Mouse (Mus musculus) thymus, adult 2 months (tissue): ENCODE measurements around the gene 2310033P09Rik. TPM values are rescaled to one million over a fixed set of nuclear protein-coding genes. Genes with fewer than 3 reads are reported as not detected.

Experiments used
- DNase-seq: peaks from one replicate; pipeline ENCODE4 v3.0.0; 2021
- H3K27ac ChIP-seq: fragments of 200-500 bp; 2 replicates; pipeline ENCODE4 v1.5.1; 2012; ENCODE audit warnings: low read length, control low read depth; ENCODE audit not compliant: control insufficient read depth, insufficient read depth
- H3K27me3 ChIP-seq: fragments of 200-500 bp; 2 replicates; pipeline ENCODE4 v1.6.1; 2012; ENCODE audit warnings: mild to moderate bottlenecking, low read length, moderate library complexity, mixed read lengths; ENCODE audit not compliant: control insufficient read depth, insufficient read depth
- H3K36me3 ChIP-seq: fragments of 200-500 bp; 2 replicates; pipeline ENCODE4 v1.6.1; 2012; ENCODE audit warnings: mild to moderate bottlenecking, low read length, moderate library complexity; ENCODE audit not compliant: control insufficient read depth, insufficient read depth
- H3K4me1 ChIP-seq: fragments of 200-500 bp; replicated peaks from 2 replicates; pipeline ENCODE4 v1.6.1; 2012; ENCODE audit warnings: low read length; ENCODE audit not compliant: control insufficient read depth, insufficient read depth
- H3K4me3 ChIP-seq: fragments of 200-500 bp; 2 replicates; pipeline ENCODE4 v1.5.1; 2012; ENCODE audit warnings: mild to moderate bottlenecking, low read length, control low read depth, moderate library complexity; ENCODE audit not compliant: control insufficient read depth, insufficient read depth
- CTCF ChIP-seq: fragments of 200-500 bp; IDR thresholded peaks from 2 replicates; pipeline ENCODE4 v1.5.1; 2012; ENCODE audit warnings: mild to moderate bottlenecking, control low read depth, low read length, moderate library complexity, borderline replicate concordance; ENCODE audit not compliant: control insufficient read depth, poor library complexity, insufficient read depth; ENCODE audit errors: extremely low read depth
- POLR2A ChIP-seq: fragments of 200-500 bp; IDR thresholded peaks from 2 replicates; pipeline ENCODE4 v1.6.1; 2012; ENCODE audit warnings: mild to moderate bottlenecking, low read length, control low read depth, moderate library complexity; ENCODE audit not compliant: control insufficient read depth, poor library complexity, insufficient read depth; ENCODE audit errors: extremely low read depth
- WGBS: fragments of 180-500 bp; shearing (Covaris S2); methylation state at CpG from one replicate; pipeline ENCODE4 v1.1.7; 2018; 5-methylcytosine and 5-hydroxymethylcytosine counted together
- polyA plus RNA-seq: library from polyadenylated mRNA; depleted of rRNA; stranded (reverse); fragments of >200 nt; gene quantifications from 2 replicates; pipeline ENCODE4 v1.2.3, GENCODE M21; 2012

2310033P09Rik gene
- polyA plus RNA-seq, 1 experiment = 30.5 TPM

DNA sequence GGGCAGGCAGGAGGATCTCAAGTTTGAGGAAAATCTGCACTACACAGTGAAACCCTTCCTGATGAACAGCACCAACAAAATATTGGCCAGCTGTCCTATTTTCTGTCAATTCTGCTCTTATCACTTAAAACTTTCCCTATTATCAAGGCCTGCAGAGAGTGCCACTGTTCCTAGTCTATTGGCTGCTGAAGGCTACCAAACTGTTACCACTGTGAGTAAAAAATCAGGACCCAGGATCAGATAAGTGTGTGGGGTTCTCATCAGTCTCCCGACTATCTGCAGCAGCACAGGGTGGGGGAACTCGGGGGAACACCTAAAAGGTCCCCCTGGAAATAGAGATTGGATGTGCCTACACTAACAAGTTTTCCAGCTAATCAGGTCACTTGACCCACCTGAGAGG, 17.0 kb downstream of the 2310033P09Rik start:
- Histone ChIP-seq H3K4me3 (no peak overlapping the region), H3K27me3 (no peaks in the 10 kb centered on the region), H3K36me3 (no peaks in the 10 kb centered on the region), H3K27ac (no peak overlapping the region), H3K4me1 (peaks cover 24% of the 10 kb centered on the region)
- 71% methylated on average over 2 of the region's 2 CpGs for WGBS
- DNase-seq = no peak
- no peak for TF ChIP-seq POLR2A

DNA sequence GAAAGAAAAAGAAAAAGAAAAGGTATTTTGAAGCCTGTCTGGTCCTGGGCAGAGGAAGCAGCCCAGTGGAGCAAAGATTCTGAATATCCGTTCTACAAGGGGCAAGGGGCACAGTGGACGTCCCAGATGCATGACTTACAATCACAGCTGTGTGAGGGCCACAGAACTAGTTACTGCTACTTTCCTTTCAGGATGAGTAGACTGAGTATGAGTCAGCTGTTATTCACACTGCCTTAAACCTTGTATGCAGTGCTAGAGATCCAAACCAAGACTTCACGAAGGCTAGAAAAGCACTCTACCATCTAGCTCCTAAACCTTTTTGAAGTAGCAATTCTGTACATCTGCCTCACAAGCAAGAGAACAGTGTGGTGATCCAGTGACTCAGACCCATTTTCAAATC, 18.1 kb downstream of the 2310033P09Rik start:
- Histone ChIP-seq H3K27ac (no peak overlapping the region), H3K4me1 (peaks cover 24% of the 10 kb centered on the region), H3K27me3 (no peaks in the 10 kb centered on the region), H3K4me3 (no peak overlapping the region), H3K36me3 (no peaks in the 10 kb centered on the region)
- 49% methylated on average over 3 of the region's 3 CpGs for WGBS
- TF ChIP-seq POLR2A = no peak
- no peak for TF ChIP-seq CTCF
- no peak for DNase-seq

GRCm38 (mm10) chr11:59226787-59227603, 18.9 kb downstream of the 2310033P09Rik start:
- WGBS = 2% methylated on average over 21 of the region's 21 CpGs
- DNase-seq = no peak
- no peak for TF ChIP-seq CTCF
- Histone ChIP-seq H3K4me3 (peak overlapping the region; percentile 78), H3K4me1 (peaks cover 24% of the 10 kb centered on the region), H3K36me3 (no peaks in the 10 kb centered on the region), H3K27ac (no peak overlapping the region), H3K27me3 (no peaks in the 10 kb centered on the region)

DNA sequence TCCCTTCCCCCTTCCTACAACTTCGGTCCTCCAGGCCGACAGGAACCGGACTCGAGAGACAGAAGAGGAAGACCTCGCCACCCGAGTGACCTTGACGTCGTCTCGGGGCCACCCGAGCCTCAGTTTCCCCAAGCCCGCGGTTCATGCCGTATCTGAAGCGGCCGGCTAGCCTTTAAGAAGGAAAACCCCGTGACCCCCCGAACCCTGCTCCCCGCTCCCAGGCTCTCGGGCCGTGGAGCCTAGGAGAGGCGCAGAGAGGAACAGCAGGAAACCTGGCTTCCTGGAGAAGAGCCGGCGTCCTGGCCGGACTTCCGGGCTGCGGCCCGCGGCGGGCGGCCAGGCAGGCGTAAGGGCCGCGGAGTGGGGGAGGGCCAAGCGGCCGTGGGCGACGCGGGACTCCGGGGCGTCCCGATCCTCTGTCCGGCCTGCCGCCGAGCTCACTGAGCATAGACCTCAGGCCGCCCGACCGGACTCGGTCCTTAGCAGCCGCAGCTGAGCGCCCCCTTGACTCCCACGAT, 19.5 kb downstream of the 2310033P09Rik start:
- under 1% methylated on average over 51 of the region's 51 CpGs for WGBS
- TF ChIP-seq POLR2A (no peak), CTCF (0 out of 2 replicates have a peak, but pooled peaks have one; percentile 35)
- DNase-seq = no peak

DNA sequence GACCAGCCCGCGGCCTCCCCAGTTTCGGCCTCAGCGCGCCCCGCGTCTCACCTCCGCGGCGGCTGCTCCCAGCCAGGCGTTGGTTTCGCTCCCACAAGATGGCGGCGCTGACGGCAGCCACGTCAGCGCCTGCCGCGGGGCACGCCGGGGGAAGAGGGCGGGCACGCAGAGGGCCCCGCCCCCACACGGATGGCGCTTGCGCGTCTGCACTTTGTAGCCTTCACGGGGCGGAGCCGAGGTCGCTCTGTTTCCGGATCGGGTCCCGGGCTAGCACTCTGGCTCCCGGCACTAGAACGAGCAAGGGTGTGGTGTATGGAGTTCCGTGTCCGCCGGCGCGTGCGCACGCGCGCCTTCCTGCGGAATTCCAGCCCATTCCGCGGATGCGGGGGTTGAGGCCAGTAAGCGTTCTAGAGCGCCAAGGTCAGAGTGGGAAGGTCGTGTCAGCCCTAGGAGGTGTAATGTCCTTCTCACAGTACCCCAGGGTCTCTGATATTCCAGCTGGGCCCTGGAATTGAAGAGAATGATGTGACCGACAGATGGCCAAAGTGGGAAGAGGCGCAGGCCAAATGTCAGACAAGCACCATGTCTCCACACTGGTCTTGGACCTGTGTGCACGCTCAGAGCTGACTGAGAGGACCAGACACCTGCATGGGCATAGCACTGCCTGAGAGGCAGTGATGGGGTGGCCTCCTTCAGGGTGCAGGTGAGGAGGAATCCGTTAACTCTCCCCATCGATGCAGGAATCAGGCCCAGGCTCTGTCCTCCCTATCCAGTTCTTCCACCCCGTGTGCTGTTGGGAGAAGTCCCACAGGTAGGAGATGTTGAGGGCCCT, 20.2 kb downstream of the 2310033P09Rik start, which contains the start of gene Arf1:
TSS of gene Arf1 (minus strand) at position 149 of the 832 bp plus-strand sequence.
- Histone ChIP-seq H3K27ac (peak within 1 kb of the TSS; percentile 11; the same call in 1 of the 2 replicates), H3K4me3 (peak within 1 kb of the TSS; percentile 78), H3K27me3 (no peaks in the 10 kb centered on the region), H3K36me3 (no peaks in the 10 kb centered on the region), H3K4me1 (peaks cover 22% of the 10 kb centered on the region)
- DNase-seq = peak; percentile 97
- TF ChIP-seq POLR2A (peak; percentile 95), CTCF (no peak)
- WGBS = 6% methylated on average over 57 of the region's 59 CpGs

More for the DNA sequence above, 19.5 kb downstream of the 2310033P09Rik start:
- 0 out of 2 replicates have a peak overlapping the region, but pooled peaks have one; percentile 8 for H3K27ac ChIP-seq
- H3K27me3 ChIP-seq = no peaks in the 10 kb centered on the region
- H3K36me3 ChIP-seq = no peaks in the 10 kb centered on the region
- H3K4me3 ChIP-seq = peak overlapping the region; percentile 78
- H3K4me1 ChIP-seq = peaks cover 22% of the 10 kb centered on the region

DNA sequence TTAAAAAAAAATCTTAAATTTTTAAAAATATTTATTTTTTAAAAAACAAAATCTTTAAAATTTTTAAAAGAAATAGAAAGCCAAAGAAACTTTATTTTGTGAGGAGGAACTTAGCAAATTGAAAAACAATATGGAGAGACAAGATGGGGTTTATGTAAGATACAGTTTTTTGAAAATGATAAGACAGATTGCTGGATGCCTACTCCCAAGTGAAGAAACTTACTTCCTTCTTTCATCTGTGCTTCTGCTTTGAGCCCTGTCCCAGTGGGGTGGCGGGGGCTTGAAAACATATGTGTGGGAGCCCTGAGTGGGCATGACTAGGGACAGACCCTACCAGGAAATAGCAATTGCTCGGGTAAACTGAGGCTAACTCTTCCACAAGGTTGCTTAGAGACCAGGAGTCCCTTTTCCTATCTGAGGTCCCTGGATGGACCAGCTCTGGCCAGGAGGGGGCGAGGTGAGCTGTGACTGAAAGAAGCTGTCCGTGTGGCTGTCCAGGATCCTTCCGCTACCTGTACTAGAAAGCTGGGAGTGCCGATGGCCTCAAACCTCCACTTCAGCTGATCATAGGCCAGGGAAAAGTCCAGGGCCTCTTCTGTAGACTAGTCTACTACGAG, 22.1 kb downstream of the 2310033P09Rik start:
- WGBS = 18% methylated on average over 7 of the region's 7 CpGs

More for the DNA sequence above, 22.1 kb downstream of the 2310033P09Rik start:
- H3K27me3 ChIP-seq = no peaks in the 10 kb centered on the region
- no peaks in the 10 kb centered on the region for H3K36me3 ChIP-seq
- H3K27ac ChIP-seq = no peak overlapping the region
- H3K4me3 ChIP-seq = no peak overlapping the region
- DNase-seq = peak; percentile 66
- peaks cover 17% of the 10 kb centered on the region for H3K4me1 ChIP-seq
- TF ChIP-seq CTCF (peak; percentile 71; the same call in 1 of the 2 replicates), POLR2A (no peak)
